Mouse (Mus musculus) brain, embryonic 14.5 days (tissue): ENCODE data around the gene Esr1.

Experiments used
- CTCF ChIP-seq: fragments of 200-500 bp; IDR thresholded peaks from 2 replicates; pipeline ENCODE4 v1.5.1; 2012; ENCODE audit warnings: inconsistent platforms, mild to moderate bottlenecking, moderate library complexity, borderline replicate concordance; ENCODE audit not compliant: insufficient read depth, insufficient read length; ENCODE audit errors: extremely low read depth
- POLR2A ChIP-seq: fragments of 200-500 bp; IDR thresholded peaks from 2 replicates; pipeline ENCODE4 v1.6.1; 2012; ENCODE audit warnings: mild to moderate bottlenecking, inconsistent platforms, borderline replicate concordance; ENCODE audit not compliant: poor library complexity, insufficient read depth, insufficient read length, severe bottlenecking; ENCODE audit errors: extremely low read depth

- no peak for TF ChIP-seq CTCF
- TF ChIP-seq POLR2A = no peak
These were observed 429.9 kb downstream of the Esr1 start for GRCm38 (mm10) chr10:5041254-5041653.
